Mouse (Mus musculus): ENCODE measurements around the gene Olfr351.

Gene Olfr351

GRCm38 (mm10) chr2:36862560-36862959 lies at the start of gene Olfr351:
Gene Olfr351 (minus strand): TSS chr2:36862660.
- DNase-seq = no peak

DNA sequence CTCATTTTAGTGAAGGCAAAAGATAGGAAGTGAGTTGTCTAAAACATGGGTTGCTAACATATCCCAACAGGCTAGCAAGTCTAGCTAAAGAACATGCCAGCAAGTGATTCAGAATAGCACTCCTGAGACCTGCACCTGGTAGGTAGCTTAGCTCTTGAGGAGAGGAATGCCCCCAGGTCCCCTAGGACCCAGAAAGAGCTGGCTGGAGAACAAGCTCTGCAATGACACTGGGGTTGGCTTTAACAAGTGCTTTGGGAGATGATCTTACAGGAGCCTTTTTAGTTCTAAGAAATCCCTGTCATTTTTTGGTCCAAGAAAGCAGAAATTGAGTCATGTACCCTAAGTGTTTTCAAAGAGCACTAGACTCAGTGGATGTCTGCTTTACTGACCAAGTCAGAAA lies 42.9 kb upstream of the Olfr351 start, which contains the start of gene Olfr354:
Gene Olfr354 (plus strand): TSS at position 301 of the 400 bp plus-strand sequence.
- no peak for DNase-seq

DNA sequence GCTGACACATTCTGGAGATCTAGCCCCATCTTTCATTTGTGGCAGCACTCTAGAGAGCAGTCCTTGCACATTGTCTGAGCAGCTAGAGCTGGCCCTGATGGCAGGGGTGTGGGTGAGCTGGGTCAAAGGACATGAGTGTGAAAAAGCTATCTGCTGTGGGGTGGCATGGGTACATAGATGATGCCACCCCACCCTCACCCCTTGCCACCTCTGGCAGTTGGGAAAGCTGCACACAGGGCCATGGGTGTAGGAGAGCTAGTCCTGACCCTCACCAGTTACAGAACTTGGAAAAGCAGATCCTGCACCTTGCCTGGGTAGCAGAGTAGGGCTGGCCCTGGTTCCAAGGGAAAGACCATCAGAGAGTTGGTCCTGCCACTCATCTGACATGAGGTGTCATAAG lies 34.7 kb upstream of the Olfr351 start:
- DNase-seq = no peak

GRCm38 (mm10) chr2:36892836-36893235 lies 30.4 kb upstream of the Olfr351 start, which contains the start of gene Olfr353:
Gene Olfr353 (minus strand): TSS chr2:36892936.
- no peak for DNase-seq

- no peak for DNase-seq
These were observed 5.7 kb upstream of the Olfr351 start, which contains the start of gene Olfr352 for GRCm38 (mm10) chr2:36868160-36868559. Gene Olfr352 (plus strand): TSS chr2:36868460.

GRCm38 (mm10) chr2:36846010-36846409 lies 16.4 kb downstream of the Olfr351 start, which contains the start of gene Olfr350:
Gene Olfr350 (plus strand): TSS chr2:36846310.
- DNase-seq = no peak

GRCm38 (mm10) chr2:36816932-36817331 lies 45.5 kb downstream of the Olfr351 start, which contains the start of gene Olfr3:
Gene Olfr3 (minus strand): TSS chr2:36817032.
- no peak for DNase-seq
